Mouse (Mus musculus): Measurements from ENCODE around the gene Socs5. TPM values are rescaled to one million over a fixed set of nuclear protein-coding genes. Genes with fewer than 3 reads are reported as not detected.

Gene Socs5
- polyA plus RNA-seq, 1 experiment, result 0.04 TPM

- Histone ChIP-seq H3K27me3 (ENCODE audit: control insufficient read depth) (no peaks in the 10 kb centered on the region), H3K36me3 (ENCODE audit: control insufficient read depth) (no peaks in the 10 kb centered on the region), H3K4me3 (replicated peaks) (no peak overlapping the region), H3K9me3 (ENCODE audit: control insufficient read depth, low read length) (no peaks in the 10 kb centered on the region), H3K4me1 (ENCODE audit: control insufficient read depth) (no peaks in the 10 kb centered on the region)
- TF ChIP-seq TAL1 (IDR thresholded peaks at IDR 0.05; ENCODE audit: low read length) (no peak), GATA1 (IDR thresholded peaks at IDR 0.05; ENCODE audit: low read length) (no peak)
These were observed 24.9 kb upstream of the Socs5 start for GRCm38 (mm10) chr17:87082547-87082946.

GRCm38 (mm10) chr17:87083671-87084070 is 23.8 kb upstream of the Socs5 start:
- TF ChIP-seq GATA1 (IDR thresholded peaks at IDR 0.05; ENCODE audit: low read length) (no peak), TAL1 (IDR thresholded peaks at IDR 0.05; ENCODE audit: low read length) (no peak)
- H3K9me3 ChIP-seq (ENCODE audit: control insufficient read depth, low read length), result no peaks in the 10 kb centered on the region
- no peak overlapping the region for H3K4me3 ChIP-seq (replicated peaks)
- H3K4me1 ChIP-seq (ENCODE audit: control insufficient read depth), result no peaks in the 10 kb centered on the region
- H3K36me3 ChIP-seq (ENCODE audit: control insufficient read depth), result no peaks in the 10 kb centered on the region
- no peaks in the 10 kb centered on the region for H3K27me3 ChIP-seq (ENCODE audit: control insufficient read depth)

GRCm38 (mm10) chr17:87085726-87086125 is 21.8 kb upstream of the Socs5 start:
- Histone ChIP-seq H3K4me3 (replicated peaks) (no peak overlapping the region), H3K36me3 (ENCODE audit: control insufficient read depth) (no peaks in the 10 kb centered on the region), H3K9me3 (ENCODE audit: control insufficient read depth, low read length) (no peaks in the 10 kb centered on the region), H3K27me3 (ENCODE audit: control insufficient read depth) (no peaks in the 10 kb centered on the region), H3K4me1 (ENCODE audit: control insufficient read depth) (no peaks in the 10 kb centered on the region)
- TF ChIP-seq GATA1 (IDR thresholded peaks at IDR 0.05; ENCODE audit: low read length) (no peak), TAL1 (IDR thresholded peaks at IDR 0.05; ENCODE audit: low read length) (no peak)

- no peaks in the 10 kb centered on the region for H3K27me3 ChIP-seq (ENCODE audit: control insufficient read depth)
- no peaks in the 10 kb centered on the region for H3K36me3 ChIP-seq (ENCODE audit: control insufficient read depth)
- H3K4me3 ChIP-seq (replicated peaks), result no peak overlapping the region
- TF ChIP-seq GATA1 (IDR thresholded peaks at IDR 0.05; ENCODE audit: low read length), result no peak
- no peak for TF ChIP-seq TAL1 (IDR thresholded peaks at IDR 0.05; ENCODE audit: low read length)
- H3K9me3 ChIP-seq (ENCODE audit: control insufficient read depth, low read length), result no peaks in the 10 kb centered on the region
- no peaks in the 10 kb centered on the region for H3K4me1 ChIP-seq (ENCODE audit: control insufficient read depth)
These were observed 18.2 kb upstream of the Socs5 start for GRCm38 (mm10) chr17:87089296-87089695.

GRCm38 (mm10) chr17:87093061-87093460 is 14.4 kb upstream of the Socs5 start:
- Histone ChIP-seq H3K4me3 (replicated peaks) (no peak overlapping the region), H3K4me1 (ENCODE audit: control insufficient read depth) (peaks cover 6% of the 10 kb centered on the region), H3K36me3 (ENCODE audit: control insufficient read depth) (no peaks in the 10 kb centered on the region), H3K27me3 (ENCODE audit: control insufficient read depth) (no peaks in the 10 kb centered on the region), H3K9me3 (ENCODE audit: control insufficient read depth, low read length) (no peaks in the 10 kb centered on the region)
- no peak for TF ChIP-seq TAL1 (IDR thresholded peaks at IDR 0.05; ENCODE audit: low read length)
- no peak for TF ChIP-seq GATA1 (IDR thresholded peaks at IDR 0.05; ENCODE audit: low read length)

- TF ChIP-seq GATA1 (IDR thresholded peaks at IDR 0.05; ENCODE audit: low read length), result no peak
- TF ChIP-seq TAL1 (IDR thresholded peaks at IDR 0.05; ENCODE audit: low read length), result no peak
- H3K9me3 ChIP-seq (ENCODE audit: control insufficient read depth, low read length), result no peaks in the 10 kb centered on the region
- no peak overlapping the region for H3K4me3 ChIP-seq (replicated peaks)
- no peaks in the 10 kb centered on the region; the same call in 1 of the 2 replicates for H3K27me3 ChIP-seq (ENCODE audit: control insufficient read depth)
- no peaks in the 10 kb centered on the region for H3K36me3 ChIP-seq (ENCODE audit: control insufficient read depth)
- H3K4me1 ChIP-seq (ENCODE audit: control insufficient read depth), result peaks cover 6% of the 10 kb centered on the region
These were observed 10.5 kb upstream of the Socs5 start for GRCm38 (mm10) chr17:87096951-87097350.

GRCm38 (mm10) chr17:87097576-87097975 is 9.9 kb upstream of the Socs5 start:
- TF ChIP-seq GATA1 (IDR thresholded peaks at IDR 0.05; ENCODE audit: low read length) (no peak), TAL1 (IDR thresholded peaks at IDR 0.05; ENCODE audit: low read length) (no peak)
- Histone ChIP-seq H3K9me3 (ENCODE audit: control insufficient read depth, low read length) (no peaks in the 10 kb centered on the region), H3K27me3 (ENCODE audit: control insufficient read depth) (no peaks in the 10 kb centered on the region; the same call in 1 of the 2 replicates), H3K4me3 (replicated peaks) (no peak overlapping the region), H3K36me3 (ENCODE audit: control insufficient read depth) (no peaks in the 10 kb centered on the region), H3K4me1 (ENCODE audit: control insufficient read depth) (peaks cover 6% of the 10 kb centered on the region)

GRCm38 (mm10) chr17:87100947-87101346 is 6.5 kb upstream of the Socs5 start:
- Histone ChIP-seq H3K4me3 (replicated peaks) (no peak overlapping the region), H3K27me3 (ENCODE audit: control insufficient read depth) (peaks cover 6% of the 10 kb centered on the region), H3K9me3 (ENCODE audit: control insufficient read depth, low read length) (peaks cover 8% of the 10 kb centered on the region), H3K4me1 (ENCODE audit: control insufficient read depth) (peaks cover 1% of the 10 kb centered on the region), H3K36me3 (ENCODE audit: control insufficient read depth) (no peaks in the 10 kb centered on the region)
- TF ChIP-seq GATA1 (IDR thresholded peaks at IDR 0.05; ENCODE audit: low read length), result no peak
- no peak for TF ChIP-seq TAL1 (IDR thresholded peaks at IDR 0.05; ENCODE audit: low read length)

GRCm38 (mm10) chr17:87102636-87103035 is 4.8 kb upstream of the Socs5 start:
- Histone ChIP-seq H3K4me3 (replicated peaks) (no peak overlapping the region), H3K4me1 (ENCODE audit: control insufficient read depth) (peaks cover 11% of the 10 kb centered on the region), H3K27me3 (ENCODE audit: control insufficient read depth) (peaks cover 7% of the 10 kb centered on the region), H3K9me3 (ENCODE audit: control insufficient read depth, low read length) (peaks cover 8% of the 10 kb centered on the region), H3K36me3 (ENCODE audit: control insufficient read depth) (no peaks in the 10 kb centered on the region)
- TF ChIP-seq TAL1 (IDR thresholded peaks at IDR 0.05; ENCODE audit: low read length), result no peak
- no peak for TF ChIP-seq GATA1 (IDR thresholded peaks at IDR 0.05; ENCODE audit: low read length)

- TF ChIP-seq TAL1 (IDR thresholded peaks at IDR 0.05; ENCODE audit: low read length) (no peak), GATA1 (IDR thresholded peaks at IDR 0.05; ENCODE audit: low read length) (no peak)
- Histone ChIP-seq H3K36me3 (ENCODE audit: control insufficient read depth) (no peaks in the 10 kb centered on the region), H3K27me3 (ENCODE audit: control insufficient read depth) (peaks cover 11% of the 10 kb centered on the region), H3K4me1 (ENCODE audit: control insufficient read depth) (peaks cover 15% of the 10 kb centered on the region), H3K9me3 (ENCODE audit: control insufficient read depth, low read length) (peaks cover 8% of the 10 kb centered on the region), H3K4me3 (replicated peaks) (no peak overlapping the region)
These were observed 4.4 kb upstream of the Socs5 start for GRCm38 (mm10) chr17:87103060-87103459.
